Mouse (Mus musculus) left cerebral cortex, adult 2 months (tissue): ENCODE measurements around the gene Thap8. TPM values are rescaled to one million over a fixed set of nuclear protein-coding genes. Genes with fewer than 3 reads are reported as not detected.

Source experiments
- DNase-seq, 2 experiments: peaks; one replicate each; pipeline ENCODE4 v3.0.0; 2021 to 2022; ENCODE audit warnings: low spot score in 2 of 2, mixed read lengths in 1 of 2; ENCODE audit errors: extremely low spot score in 1 of 2
- H3K27ac ChIP-seq: fragments of 200-600 bp; 2 replicates; pipeline ENCODE4 v1.8.1; 2022
- H3K4me3 ChIP-seq: fragments of 200-600 bp; 2 replicates; pipeline ENCODE4 v1.8.1; 2022
- CTCF ChIP-seq: fragments of 200-600 bp; IDR thresholded peaks from 2 replicates; pipeline ENCODE4 v1.8.1; 2022; ENCODE audit warnings: antibody characterized with exemption, mild to moderate bottlenecking, moderate library complexity
- intact Hi-C: fragments of 180-260 bp; cut with DNase I; formaldehyde crosslinking; loops from one replicate; pipeline ENCODE4 v1.15.1; 2025
- total RNA-seq, 2 experiments: library from RNA; stranded (reverse); gene quantifications; 2 replicates each; pipeline ENCODE4 v1.2.3; 2021

The Thap8 gene
- total RNA-seq, 2 experiments from 2014 or later = not detected

DNA sequence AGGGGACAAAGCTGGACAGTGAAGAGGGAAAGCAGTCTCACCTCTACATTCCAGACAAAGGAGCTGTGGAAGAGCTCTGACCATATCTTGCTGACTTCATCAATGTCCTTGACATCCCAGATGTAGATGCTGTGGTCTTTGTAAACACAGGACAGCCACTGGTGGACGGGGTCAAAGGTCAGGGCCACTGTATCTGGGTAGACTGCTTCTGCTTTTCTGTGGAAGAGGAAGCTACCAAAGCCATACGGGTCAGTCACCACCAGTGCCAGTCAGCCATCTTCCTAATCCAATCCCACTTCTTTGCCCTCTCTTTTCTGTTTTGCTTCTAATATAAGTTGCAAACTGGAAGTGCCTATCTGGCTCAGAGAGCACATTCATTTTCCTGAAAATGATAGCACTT is 14.9 kb upstream of the Thap8 start:
- TF ChIP-seq CTCF = no peak
- intact Hi-C loops = no loop called here
- no peak for DNase-seq
- no peak overlapping the region for H3K4me3 ChIP-seq
- no peak overlapping the region for H3K27ac ChIP-seq

- DNase-seq = no peak
- Histone ChIP-seq H3K4me3 (no peak overlapping the region), H3K27ac (no peak overlapping the region)
- TF ChIP-seq CTCF = no peak
- intact Hi-C loops = no loop called here
Measured at GRCm38 (mm10) chr7:30265531-30265930, 14.4 kb upstream of the Thap8 start.

GRCm38 (mm10) chr7:30265935-30266334 is 14.0 kb upstream of the Thap8 start:
- intact Hi-C loops = no loop called here

GRCm38 (mm10) chr7:30266780-30267179 is 13.1 kb upstream of the Thap8 start:
- no peak for DNase-seq
- TF ChIP-seq CTCF = no peak
- Histone ChIP-seq H3K27ac (no peak overlapping the region), H3K4me3 (no peak overlapping the region)
- intact Hi-C loops = no loop called here

More at GRCm38 (mm10) chr7:30265935-30266334, 14.0 kb upstream of the Thap8 start:
- DNase-seq = no peak
- Histone ChIP-seq H3K4me3 (no peak overlapping the region), H3K27ac (no peak overlapping the region)
- TF ChIP-seq CTCF = no peak

DNA sequence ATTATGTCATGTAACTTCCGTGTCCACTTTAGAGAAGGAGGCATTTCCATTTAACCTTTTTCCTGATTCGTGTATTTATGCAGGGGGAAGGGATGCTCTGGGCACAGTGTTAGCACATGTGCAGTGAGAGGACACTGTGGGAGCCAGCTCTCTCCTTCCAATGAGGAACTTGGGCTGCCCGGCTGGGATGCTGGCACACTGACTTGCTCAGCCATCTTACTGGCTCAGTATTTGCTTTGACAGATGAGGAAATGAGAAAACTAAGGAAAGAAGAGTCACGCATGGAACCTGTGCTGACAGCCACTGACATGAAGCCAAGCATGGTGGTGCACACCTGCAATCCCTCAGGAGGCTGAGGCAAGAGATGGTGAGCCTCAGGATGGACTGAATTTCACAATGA is 10.3 kb upstream of the Thap8 start:
- no peak for TF ChIP-seq CTCF
- no peak overlapping the region for H3K27ac ChIP-seq
- no peak for DNase-seq
- H3K4me3 ChIP-seq = no peak overlapping the region
- intact Hi-C loops = loop anchor here (5.0 kb wide), 1 partner anchor 32 kb away; the partner anchor contains the start of gene Ovol3

DNA sequence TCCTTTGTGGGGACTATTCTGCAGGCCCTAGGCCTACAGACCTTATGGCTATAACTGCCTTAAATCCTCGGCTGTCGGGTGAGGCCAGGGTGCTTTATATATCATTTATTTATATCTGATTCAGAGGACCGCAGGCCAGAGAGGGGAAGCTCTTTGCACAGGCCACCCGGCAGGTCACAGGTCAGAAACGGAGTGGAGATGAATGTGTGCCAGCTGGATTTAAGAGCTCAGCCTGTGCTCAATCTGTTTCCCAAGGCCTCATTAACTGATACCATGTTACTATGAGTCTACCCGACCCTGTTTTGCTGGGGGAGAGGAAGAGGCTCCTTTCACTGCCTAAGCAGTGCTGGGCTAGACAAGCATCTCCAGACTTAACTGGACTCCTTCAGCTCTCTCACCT is 5.5 kb upstream of the Thap8 start:
- H3K27ac ChIP-seq = no peak overlapping the region
- no peak for DNase-seq
- H3K4me3 ChIP-seq = no peak overlapping the region
- intact Hi-C loops = loop anchor here (5.0 kb wide), 1 partner anchor 37 kb away; the partner anchor contains the start of gene Ovol3
- TF ChIP-seq CTCF = no peak

- Histone ChIP-seq H3K27ac (no peak overlapping the region), H3K4me3 (no peak overlapping the region)
- no peak for DNase-seq
- TF ChIP-seq CTCF = no peak
- intact Hi-C loops = no loop called here
Measured at GRCm38 (mm10) chr7:30278911-30279310, 983 bp upstream of the Thap8 start.

GRCm38 (mm10) chr7:30279536-30279935 is 358 bp upstream of the Thap8 start:
- peak overlapping the region; percentile 85 for H3K4me3 ChIP-seq
- intact Hi-C loops = no loop called here
- DNase-seq = no peak
- H3K27ac ChIP-seq = no peak overlapping the region
- TF ChIP-seq CTCF = no peak

- Histone ChIP-seq H3K4me3 (peak overlapping the region; percentile 85), H3K27ac (peak overlapping the region; percentile 97)
- intact Hi-C loops = loop anchor here (5.0 kb wide), 1 partner anchor 48 kb away; the partner anchor contains the start of genes Polr2i and Tbcb
- no peak for TF ChIP-seq CTCF
- peak; percentile 80 to 85 for DNase-seq
Measured at GRCm38 (mm10) chr7:30280670-30281138, 810 bp downstream of the Thap8 start.

- DNase-seq = no peak
- intact Hi-C loops = loop anchor here (5.0 kb wide), 1 partner anchor 49 kb away; the partner anchor contains the start of genes Polr2i and Tbcb
- TF ChIP-seq CTCF = no peak
- Histone ChIP-seq H3K27ac (no peak overlapping the region; the same call in 1 of the 2 replicates), H3K4me3 (no peak overlapping the region)
Measured at GRCm38 (mm10) chr7:30281522-30281921, 1.6 kb downstream of the Thap8 start.

- Histone ChIP-seq H3K27ac (0 out of 2 replicates have a peak overlapping the region, but pooled peaks have one; percentile 8), H3K4me3 (no peak overlapping the region)
- intact Hi-C loops = loop anchor here (5.0 kb wide), 1 partner anchor 50 kb away; the partner anchor contains the start of genes Polr2i and Tbcb
- TF ChIP-seq CTCF = no peak
- DNase-seq = no peak
Measured at GRCm38 (mm10) chr7:30282740-30283139, 2.8 kb downstream of the Thap8 start.

DNA sequence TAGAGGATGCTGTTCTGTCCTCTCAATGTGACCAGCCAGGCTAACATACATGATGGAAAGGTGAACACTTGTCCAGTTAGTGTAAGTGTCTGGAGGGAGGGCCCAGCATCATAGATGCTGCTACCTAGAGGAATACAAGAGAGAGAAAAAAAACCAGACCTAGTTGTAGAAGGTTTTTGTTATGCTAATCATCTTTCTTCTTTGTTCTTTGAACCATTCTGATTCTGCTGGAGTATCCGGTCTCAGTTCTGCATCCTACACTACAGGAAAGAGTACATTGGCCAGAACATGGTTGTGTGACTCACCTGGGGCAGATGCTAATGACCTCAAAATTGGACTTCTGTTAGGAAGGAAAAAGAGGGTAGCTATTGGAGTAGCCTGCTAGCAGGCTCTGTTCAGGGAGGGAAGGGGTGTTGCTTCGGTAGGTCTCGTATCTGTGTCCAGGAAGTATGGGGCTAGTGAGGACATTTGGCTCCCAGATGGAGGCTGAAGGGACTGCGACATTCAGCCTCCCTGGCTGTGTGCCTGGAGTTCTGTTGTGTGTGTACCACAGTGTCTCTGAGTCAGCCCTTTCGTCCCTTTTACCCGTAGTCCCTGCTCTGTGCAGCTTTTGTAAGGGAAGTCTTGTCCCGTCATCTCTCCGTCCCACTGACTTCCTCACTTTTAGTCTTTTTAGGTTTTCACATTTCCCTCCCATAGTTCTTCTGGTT is 7.0 kb downstream of the Thap8 start:
- no peak overlapping the region for H3K27ac ChIP-seq
- intact Hi-C loops = no loop called here
- no peak overlapping the region for H3K4me3 ChIP-seq
- no peak for DNase-seq
- no peak for TF ChIP-seq CTCF
